ENCODE assay signal across 8 mouse cellular contexts in the genomic region with DNA sequence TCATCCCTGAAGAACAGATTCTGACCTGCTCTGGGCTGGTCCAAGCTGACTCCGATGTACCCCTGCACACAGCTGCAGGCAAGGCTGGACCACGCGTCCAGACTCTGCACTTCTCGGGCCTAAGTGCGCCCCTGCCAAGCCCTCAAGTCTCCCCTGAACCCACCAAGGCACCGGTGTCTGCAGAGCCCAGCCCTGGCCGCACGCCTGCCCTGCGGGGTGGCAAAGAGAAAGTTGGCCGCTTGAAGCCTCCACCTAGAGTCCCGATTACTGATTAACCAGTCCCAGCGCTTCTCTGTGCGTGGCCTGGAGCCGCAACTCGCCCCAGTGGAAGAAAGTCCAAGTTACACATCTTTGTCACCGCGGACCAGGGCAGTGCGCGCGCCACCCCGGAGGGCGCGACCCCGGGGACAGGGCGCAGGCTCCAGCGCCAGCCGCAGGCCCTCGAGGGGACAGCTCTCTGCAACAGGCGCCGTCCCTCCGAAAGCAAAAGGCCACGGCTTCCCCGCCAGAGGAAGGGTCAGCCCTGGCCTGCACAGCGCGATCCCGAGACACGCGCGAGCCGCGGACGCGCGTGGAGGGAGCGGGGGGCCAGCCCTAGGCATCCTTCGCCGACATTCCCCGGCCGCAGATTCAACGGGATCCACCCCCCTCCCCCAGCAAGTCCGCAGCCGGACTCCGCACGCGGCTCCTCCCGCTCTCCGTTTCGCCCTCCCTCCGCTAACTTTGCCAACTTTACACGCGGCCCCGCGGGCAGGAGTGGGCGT. TPM values are rescaled to one million over a fixed set of nuclear protein-coding genes. Genes with fewer than 3 reads are reported as not detected.
DNase-seq lines count a peak whose midpoint lies in the region; ATAC-seq and TF ChIP-seq lines count a peak whose summit lies in the region.

No protein-coding gene starts in this region.

- TF ChIP-seq POLR2A in heart, adult 2 months (IDR thresholded peaks at IDR 0.05; ENCODE audit: insufficient read depth, low read depth, low read length) = no peak
- no peak for TF ChIP-seq POLR2A in bone marrow macrophage, adult 2 months (IDR thresholded peaks at IDR 0.05; ENCODE audit: borderline replicate concordance, low read depth, low read length)

- H3K9me3 ChIP-seq in midbrain, embryonic 15.5 days = no peaks in the 10 kb centered on the region

- ATAC-seq in midbrain, embryonic 15.5 days (replicated peaks) = peak; percentile 61
- no peak for ATAC-seq in frontal cortex, adult (ENCODE audit: low TSS enrichment)

- no peaks in the 10 kb centered on the region for H3K27me3 ChIP-seq in heart, adult 2 months (ENCODE audit: control insufficient read depth, insufficient read depth, low read length)
- no peaks in the 10 kb centered on the region for H3K27me3 ChIP-seq in midbrain, embryonic 15.5 days (replicated peaks)

- DNase-seq in heart, adult 2 months = peak; percentile 53 to 65
- DNase-seq in heart, adult 9 months (ENCODE audit: low spot score in 2 of 2) = no peak
- DNase-seq in heart, postnatal 10 days = peak; percentile 44 to 58
- DNase-seq in kidney, postnatal 4 days = peak; percentile 62 to 79
- no peak for DNase-seq in frontal cortex, postnatal 10 days (ENCODE audit: low spot score in 2 of 2)

- H3K9ac ChIP-seq in heart, adult 2 months (ENCODE audit: low read depth, low read length) = peak overlapping the region; percentile 85
- H3K9ac ChIP-seq in midbrain, embryonic 15.5 days = peak overlapping the region; percentile 43

- H3K4me1 ChIP-seq in heart, adult 2 months (ENCODE audit: control insufficient read depth, insufficient read depth, low read length) = peaks cover 28% of the 10 kb centered on the region
- peaks cover 24% of the 10 kb centered on the region for H3K4me1 ChIP-seq in bone marrow macrophage, adult 2 months (ENCODE audit: control insufficient read depth, insufficient read depth, low read length)
- peaks cover 7% of the 10 kb centered on the region for H3K4me1 ChIP-seq in midbrain, embryonic 15.5 days

- no peaks in the 10 kb centered on the region for H3K36me3 ChIP-seq in heart, adult 2 months (ENCODE audit: control insufficient read depth, insufficient read depth, low read length)
- H3K36me3 ChIP-seq in midbrain, embryonic 15.5 days (replicated peaks) = no peaks in the 10 kb centered on the region

- H3K4me2 ChIP-seq in midbrain, embryonic 15.5 days = peak overlapping the region; percentile 82

- H3K27ac ChIP-seq in heart, adult 2 months = peak overlapping the region; percentile 79
- H3K27ac ChIP-seq in bone marrow macrophage, adult 2 months (ENCODE audit: insufficient read depth, low read depth, low read length) = no peak overlapping the region
- H3K27ac ChIP-seq in midbrain, embryonic 15.5 days = no peak overlapping the region

- 2% methylated on average over 64 of the region's 64 CpGs for WGBS in heart, adult 2 months
- 2% methylated on average over 55 of the region's 64 CpGs for WGBS in midbrain, embryonic 15.5 days

- H3K79me2 ChIP-seq in heart, adult 2 months (replicated peaks; ENCODE audit: control insufficient read depth, insufficient read depth, low read length) = no peaks in the 10 kb centered on the region

- TF ChIP-seq EP300 in heart, adult 2 months (IDR thresholded peaks at IDR 0.05; ENCODE audit: insufficient read depth, low read depth, low read length) = no peak

- peak overlapping the region; percentile 81 for H3K4me3 ChIP-seq in heart, adult 2 months
- peak overlapping the region; percentile 69 for H3K4me3 ChIP-seq in bone marrow macrophage, adult 2 months (ENCODE audit: insufficient read depth, low read length)
- H3K4me3 ChIP-seq in midbrain, embryonic 15.5 days = peak overlapping the region; percentile 52

- intact Hi-C loops in heart, adult 2 months (cut with DNase I) = loop anchor here (1.0 to 10.0 kb wide), 2 partner anchors 40 to 346 kb away; no protein-coding TSS in a partner anchor
- intact Hi-C loops in heart, postnatal 10 days (cut with DNase I) = loop anchor here (1.0 to 2.0 kb wide), 3 partner anchors 12 to 40 kb away; no protein-coding TSS in a partner anchor

- 0 out of 2 replicates have a peak, but pooled peaks have one; percentile 10 for TF ChIP-seq CTCF in heart, adult 2 months (IDR thresholded peaks at IDR 0.05)
- no peak for TF ChIP-seq CTCF in bone marrow macrophage, adult 2 months (IDR thresholded peaks at IDR 0.05; ENCODE audit: low read depth, low read length)

RNA-seq across cellular contexts. Expression of a gene that starts 0.5 kb away (rescaled TPM):
- total RNA-seq in heart, adult 2 months (2021) = 10 to 100 TPM; 19.2 to 21.4 TPM
- polyA plus RNA-seq in heart, adult 2 months (2012; rRNA removed) = 18.0 and 24.5 TPM in 2 replicates
- 5.7 and 5.9 TPM in 2 replicates for polyA plus RNA-seq in bone marrow macrophage, adult 2 months (2012; ENCODE audit: insufficient read depth, insufficient read length, missing spikeins)
- 10 to 100 TPM; 46.9 to 51.4 TPM for total RNA-seq in heart, postnatal 10 days (2021)
- polyA plus RNA-seq in midbrain, embryonic 15.5 days (2015; fragmentation: Nextera tagmentation; extraction: Ambion mirVana) = 3.9 TPM in 2 replicates

RNA-seq across cellular contexts. Expression of a gene that starts 6.1 kb away (rescaled TPM):
- total RNA-seq in heart, adult 2 months (2021) = not detected
- not detected in 2 replicates for polyA plus RNA-seq in heart, adult 2 months (2012; rRNA removed)
- polyA plus RNA-seq in bone marrow macrophage, adult 2 months (2012; ENCODE audit: insufficient read depth, insufficient read length, missing spikeins) = not detected in 2 replicates
- total RNA-seq in heart, postnatal 10 days (2021) = not detected
- polyA plus RNA-seq in midbrain, embryonic 15.5 days (2015; fragmentation: Nextera tagmentation; extraction: Ambion mirVana) = 0.09 and 0.14 TPM in 2 replicates

Comparison
In these comparisons a context has a peak if more than half of its experiments do, and no peak if none do; other contexts are left out.
1. DNase-seq: peak in heart, adult 2 months (2 of 2), heart, postnatal 10 days (2 of 2) and kidney, postnatal 4 days (2 of 2); none in heart, adult 9 months (0 of 2) and frontal cortex, postnatal 10 days (0 of 2).
2. Peak in every context shown above with its lines, with median percentiles within 50 percentile points of each other: H3K4me3 ChIP-seq.